Mouse (Mus musculus) lung, postnatal 10 days (tissue): Measurements from ENCODE around the gene St3gal4.

Experiments used
- DNase-seq: peaks from one replicate; pipeline ENCODE4 v3.0.0; 2021

St3gal4 gene

GRCm38 (mm10) chr9:35128564-35128963 lies 9.5 kb upstream of the St3gal4 start:
- no peak for DNase-seq

- DNase-seq: no peak
These were observed 8.5 kb upstream of the St3gal4 start for GRCm38 (mm10) chr9:35127561-35127960.

- DNase-seq: peak; percentile 78
These were observed 8.1 kb upstream of the St3gal4 start for GRCm38 (mm10) chr9:35127147-35127546.

GRCm38 (mm10) chr9:35124678-35124955 lies 5.5 kb upstream of the St3gal4 start:
- no peak for DNase-seq

- peak; percentile 47 for DNase-seq
These were observed 5.0 kb upstream of the St3gal4 start for GRCm38 (mm10) chr9:35123804-35124677.

- DNase-seq: peak; percentile 66
These were observed 4.4 kb upstream of the St3gal4 start for GRCm38 (mm10) chr9:35123456-35123803.

- no peak for DNase-seq
These were observed 3.6 kb upstream of the St3gal4 start for GRCm38 (mm10) chr9:35122551-35123266.

- DNase-seq: no peak
These were observed 505 bp downstream of the St3gal4 start for GRCm38 (mm10) chr9:35118563-35118962.

GRCm38 (mm10) chr9:35117384-35118295 lies 1.4 kb downstream of the St3gal4 start:
- peak; percentile 79 for DNase-seq

- DNase-seq: peak; percentile 94
These were observed 2.4 kb downstream of the St3gal4 start for GRCm38 (mm10) chr9:35116391-35117381.

- DNase-seq: no peak
These were observed 3.3 kb downstream of the St3gal4 start for GRCm38 (mm10) chr9:35115804-35116203.

- DNase-seq: no peak
These were observed 3.8 kb downstream of the St3gal4 start for GRCm38 (mm10) chr9:35115299-35115698.

- no peak for DNase-seq
These were observed 4.8 kb downstream of the St3gal4 start for GRCm38 (mm10) chr9:35114234-35114633.

- DNase-seq: peak; percentile 72
These were observed 7.0 kb downstream of the St3gal4 start for GRCm38 (mm10) chr9:35111941-35112595.

GRCm38 (mm10) chr9:35111446-35111845 lies 7.6 kb downstream of the St3gal4 start:
- DNase-seq: no peak

- DNase-seq: no peak
These were observed 8.5 kb downstream of the St3gal4 start for GRCm38 (mm10) chr9:35110567-35110966.

- no peak for DNase-seq
These were observed 9.0 kb downstream of the St3gal4 start for GRCm38 (mm10) chr9:35110051-35110450.

- DNase-seq: peak; percentile 88
These were observed 10.2 kb downstream of the St3gal4 start for GRCm38 (mm10) chr9:35108916-35109315.

GRCm38 (mm10) chr9:35108066-35108465 lies 11.0 kb downstream of the St3gal4 start:
- no peak for DNase-seq

- DNase-seq: no peak
These were observed 11.7 kb downstream of the St3gal4 start for GRCm38 (mm10) chr9:35107396-35107795.
